Mouse (Mus musculus): ENCODE measurements around the gene Arl4d.

DNA sequence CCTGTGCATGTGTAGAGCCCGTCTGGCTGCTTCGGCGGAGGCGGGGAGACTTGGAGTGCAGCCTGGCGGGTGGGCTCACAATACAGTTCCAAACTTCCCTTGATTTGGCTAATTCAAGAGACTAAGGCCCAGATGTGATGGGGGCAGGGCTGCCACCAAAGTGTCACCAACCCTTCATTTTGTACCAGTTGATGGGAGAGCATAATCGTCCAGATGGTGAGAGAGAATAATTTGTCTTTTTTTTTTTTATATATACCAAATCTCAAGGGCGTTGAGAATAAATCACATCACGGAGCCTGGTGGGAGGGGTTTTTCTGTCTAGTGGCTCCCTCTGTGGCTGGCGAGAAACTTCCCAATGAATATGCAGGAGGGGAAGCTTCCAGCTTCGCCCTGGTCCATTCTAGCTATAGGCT, 24.4 kb downstream of the Arl4d start:
- no peak for TF ChIP-seq CTCF (IDR thresholded peaks at IDR 0.05; ENCODE audit: control insufficient read depth, insufficient read depth, insufficient read length)
- TF ChIP-seq MYOD1 (IDR thresholded peaks at IDR 0.05; ENCODE audit: control insufficient read depth, insufficient read length, low read depth): no peak
- TF ChIP-seq MYOG (IDR thresholded peaks at IDR 0.05; ENCODE audit: control insufficient read depth, extremely low read depth, insufficient read length): no peak
- TF ChIP-seq USF1 (IDR thresholded peaks at IDR 0.05; ENCODE audit: low read depth): no peak
